Mouse (Mus musculus) A20 (cell line): ENCODE measurements around the gene Atp11a.
A peak's percentile ranks its signal among the peaks of the same experiment; 100 is the strongest.

Source experiments
- DNase-seq: peaks from one replicate; pipeline ENCODE4 v3.0.0-alpha.2; 2011; ENCODE audit warnings: low read depth, low spot score

The Atp11a gene

GRCm38 (mm10) chr8:12905599-12906321 lies 148.9 kb downstream of the Atp11a start:
- DNase-seq = no peak

- DNase-seq = peak; percentile 35
Observed at GRCm38 (mm10) chr8:12906597-12906996, 149.8 kb downstream of the Atp11a start.

DNA sequence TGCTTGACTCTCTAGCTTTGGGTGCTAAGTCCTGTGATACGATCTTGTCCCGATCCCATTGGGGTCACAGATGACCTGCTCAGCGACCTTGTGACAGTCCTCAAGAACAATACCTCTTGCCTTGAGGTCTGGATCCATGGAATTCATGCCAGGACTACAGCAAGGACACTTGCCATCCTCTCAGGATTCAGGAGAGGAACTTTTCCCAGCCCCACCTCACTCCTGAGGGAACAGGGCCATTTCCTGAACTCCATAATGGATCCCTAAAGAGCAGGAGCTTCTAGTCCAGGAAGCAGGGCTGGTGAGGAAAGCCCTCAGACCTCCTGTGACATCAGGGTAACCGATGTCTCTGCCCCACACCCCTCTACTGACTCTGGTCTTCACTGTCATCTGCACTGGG lies 150.9 kb downstream of the Atp11a start:
- no peak for DNase-seq

- DNase-seq = no peak
Observed at GRCm38 (mm10) chr8:12912011-12912410, 155.2 kb downstream of the Atp11a start.

- DNase-seq = no peak
Observed at GRCm38 (mm10) chr8:12915187-12916006, 158.6 kb downstream of the Atp11a start.

DNA sequence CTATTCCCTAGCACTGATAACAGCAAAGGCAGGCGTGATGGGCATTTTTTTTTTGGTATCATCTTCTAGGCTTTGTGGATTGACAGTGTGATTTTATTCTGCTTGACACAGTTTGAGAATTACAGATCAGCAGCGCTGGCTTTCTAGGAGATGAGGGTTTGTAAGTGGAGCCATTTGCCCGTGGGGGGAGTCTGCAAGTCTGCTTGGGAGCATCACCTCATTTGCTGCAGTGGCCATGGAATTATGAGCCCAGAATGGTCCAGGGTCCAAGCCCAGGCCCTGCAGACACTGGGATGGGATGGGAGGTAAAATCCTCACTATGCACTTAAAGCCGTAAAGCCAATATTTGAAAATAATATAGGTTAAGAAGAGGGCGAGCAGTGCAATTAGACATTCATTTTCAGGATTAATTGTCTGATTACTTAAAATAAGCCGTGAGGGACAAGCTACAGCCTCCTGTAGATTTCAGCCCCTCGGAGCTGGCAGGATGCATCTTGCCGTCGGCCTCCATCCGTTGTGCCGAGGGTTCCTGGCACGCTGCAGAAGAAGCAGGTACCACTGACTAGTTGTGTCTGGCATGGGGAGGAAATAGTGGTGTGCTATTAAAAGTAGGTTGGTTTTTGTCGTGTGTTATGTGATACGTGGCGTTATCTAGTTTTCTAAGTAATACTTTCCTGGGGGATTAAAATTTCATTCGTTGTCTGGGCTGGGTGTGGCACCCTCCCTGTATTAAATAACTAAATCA lies 159.5 kb downstream of the Atp11a start:
- DNase-seq = no peak

- DNase-seq = no peak
Observed at GRCm38 (mm10) chr8:12917029-12917428, 160.2 kb downstream of the Atp11a start.

DNA sequence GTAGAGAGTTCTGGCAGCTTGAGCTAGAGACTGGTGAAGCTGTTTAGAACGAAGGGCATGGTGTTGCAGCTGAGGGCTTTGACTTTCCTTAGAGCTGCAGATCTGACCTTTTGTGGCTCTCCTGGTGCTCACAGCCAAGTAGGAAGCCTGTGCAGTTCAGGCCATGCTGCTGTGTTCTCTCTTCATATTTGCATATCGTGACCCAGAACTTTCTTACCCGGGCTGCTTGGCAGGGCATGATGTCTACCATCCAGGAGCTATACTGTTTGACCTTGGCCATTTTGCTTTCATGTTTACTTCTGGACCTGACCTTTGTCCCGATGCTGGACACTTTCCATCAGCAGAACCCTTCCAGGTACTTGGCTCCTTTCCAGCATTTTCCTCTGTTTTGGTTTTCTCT lies 161.0 kb downstream of the Atp11a start:
- no peak for DNase-seq
